Mouse (Mus musculus): ENCODE measurements around the gene Zfp385c. TPM values are rescaled to one million over a fixed set of nuclear protein-coding genes. Genes with fewer than 3 reads are reported as not detected.

The Zfp385c gene
- 1 to 10 TPM in 1 of 2 experiments, under 1 TPM in 1; 0.62 to 1.5 TPM for total RNA-seq (2021)
- long read RNA-seq, experiment 1, partial matches to known transcripts, result 0 of 1 reads
- long read RNA-seq, experiment 1, other reads (novel, unspliced or antisense), result 1 of 1 reads
- long read RNA-seq, experiment 2, partial matches to known transcripts, result 0 of 1 reads
- long read RNA-seq, experiment 2, other reads (novel, unspliced or antisense), result 1 of 1 reads

GRCm38 (mm10) chr11:100692164-100692616 is at the start of gene Zfp385c:
Gene Zfp385c, minus strand, starts transcription at chr11:100692455.
- DNase-seq, result no peak
- intact Hi-C loops (cut with DNase I; ENCODE audit: low total_unique reads), result no loop called here

- peak; percentile 82 for DNase-seq
- intact Hi-C loops (cut with DNase I; ENCODE audit: low total_unique reads), result loop anchor here (10.0 kb wide), 1 partner anchor 213 kb away; no protein-coding TSS in a partner anchor
Measured at GRCm38 (mm10) chr11:100741348-100741747, 49.1 kb upstream of the Zfp385c start.

GRCm38 (mm10) chr11:100738749-100739148 is 46.5 kb upstream of the Zfp385c start:
- DNase-seq, result no peak

GRCm38 (mm10) chr11:100738066-100738604 is 45.9 kb upstream of the Zfp385c start, which contains the start of gene Rab5c:
Gene Rab5c, minus strand, starts transcription at chr11:100738215.
- DNase-seq, result peak; percentile 99
- intact Hi-C loops (cut with DNase I; ENCODE audit: low total_unique reads), result no loop called here

More at GRCm38 (mm10) chr11:100738749-100739148, 46.5 kb upstream of the Zfp385c start:
- intact Hi-C loops (cut with DNase I; ENCODE audit: low total_unique reads), result no loop called here

- DNase-seq, result no peak
- intact Hi-C loops (cut with DNase I; ENCODE audit: low total_unique reads), result no loop called here
Measured at GRCm38 (mm10) chr11:100737105-100737733, 45.0 kb upstream of the Zfp385c start.

- intact Hi-C loops (cut with DNase I; ENCODE audit: low total_unique reads), result no loop called here
- no peak for DNase-seq
Measured at GRCm38 (mm10) chr11:100736746-100737080, 44.5 kb upstream of the Zfp385c start.

GRCm38 (mm10) chr11:100735954-100736745 is 43.9 kb upstream of the Zfp385c start:
- intact Hi-C loops (cut with DNase I; ENCODE audit: low total_unique reads), result no loop called here
- DNase-seq, result no peak

- DNase-seq, result no peak
- intact Hi-C loops (cut with DNase I; ENCODE audit: low total_unique reads), result no loop called here
Measured at GRCm38 (mm10) chr11:100735134-100735865, 43.0 kb upstream of the Zfp385c start.

- DNase-seq, result no peak
- intact Hi-C loops (cut with DNase I; ENCODE audit: low total_unique reads), result no loop called here
Measured at GRCm38 (mm10) chr11:100730477-100731205, 38.4 kb upstream of the Zfp385c start.

- intact Hi-C loops (cut with DNase I; ENCODE audit: low total_unique reads), result no loop called here
- no peak for DNase-seq
Measured at GRCm38 (mm10) chr11:100729976-100730375, 37.7 kb upstream of the Zfp385c start.

- DNase-seq, result no peak
- intact Hi-C loops (cut with DNase I; ENCODE audit: low total_unique reads), result no loop called here
Measured at GRCm38 (mm10) chr11:100728601-100729000, 36.3 kb upstream of the Zfp385c start.

- intact Hi-C loops (cut with DNase I; ENCODE audit: low total_unique reads), result no loop called here
Measured at GRCm38 (mm10) chr11:100727201-100727600, 34.9 kb upstream of the Zfp385c start.

GRCm38 (mm10) chr11:100724919-100725512 is 32.8 kb upstream of the Zfp385c start:
- intact Hi-C loops (cut with DNase I; ENCODE audit: low total_unique reads), result no loop called here
- no peak for DNase-seq

More at GRCm38 (mm10) chr11:100727201-100727600, 34.9 kb upstream of the Zfp385c start:
- DNase-seq, result no peak

GRCm38 (mm10) chr11:100722493-100723028 is 30.3 kb upstream of the Zfp385c start:
- intact Hi-C loops (cut with DNase I; ENCODE audit: low total_unique reads), result no loop called here
- DNase-seq, result no peak

GRCm38 (mm10) chr11:100721776-100722492 is 29.7 kb upstream of the Zfp385c start:
- intact Hi-C loops (cut with DNase I; ENCODE audit: low total_unique reads), result no loop called here
- DNase-seq, result no peak

- intact Hi-C loops (cut with DNase I; ENCODE audit: low total_unique reads), result no loop called here
- DNase-seq, result no peak
Measured at GRCm38 (mm10) chr11:100721254-100721653, 29.0 kb upstream of the Zfp385c start.

- intact Hi-C loops (cut with DNase I; ENCODE audit: low total_unique reads), result no loop called here
- no peak for DNase-seq
Measured at GRCm38 (mm10) chr11:100720345-100720744, 28.1 kb upstream of the Zfp385c start.
